Mouse (Mus musculus) midbrain, embryonic 15.5 days (tissue): Measurements from ENCODE around the gene Ddt. TPM values are rescaled to one million over a fixed set of nuclear protein-coding genes. Genes with fewer than 3 reads are reported as not detected.

ENCODE experiments used
- ATAC-seq: fragments of 200-750 bp; cut with Nextera tagmentation; replicated peaks from 2 replicates; pipeline ENCODE4 v1.8.0; 2017; ENCODE audit warnings: moderate TSS enrichment
- H3K27ac ChIP-seq: fragments of 300-500 bp; sonication (generic); 2 replicates; pipeline ENCODE4 v1.5.1; 2015; ENCODE audit warnings: mild to moderate bottlenecking, inconsistent platforms
- H3K27me3 ChIP-seq: fragments of 300-500 bp; sonication (generic); replicated peaks from 2 replicates; pipeline ENCODE4 v1.6.1; 2015; ENCODE audit warnings: inconsistent platforms
- H3K36me3 ChIP-seq: fragments of 300-500 bp; sonication (generic); replicated peaks from 2 replicates; pipeline ENCODE4 v1.6.1; 2015; ENCODE audit warnings: inconsistent platforms
- H3K4me1 ChIP-seq: fragments of 300-500 bp; sonication (generic); 2 replicates; pipeline ENCODE4 v1.6.1; 2015; ENCODE audit warnings: inconsistent platforms
- H3K4me2 ChIP-seq: fragments of 300-500 bp; sonication (generic); 2 replicates; pipeline ENCODE4 v1.6.1; 2015; ENCODE audit warnings: inconsistent platforms, mild to moderate bottlenecking, moderate library complexity
- H3K4me3 ChIP-seq: fragments of 300-500 bp; sonication (generic); 2 replicates; pipeline ENCODE4 v1.5.1; 2015; ENCODE audit warnings: mild to moderate bottlenecking, inconsistent platforms
- H3K9ac ChIP-seq: fragments of 300-500 bp; sonication (generic); 2 replicates; pipeline ENCODE4 v1.6.1; 2015; ENCODE audit warnings: mild to moderate bottlenecking, inconsistent platforms
- H3K9me3 ChIP-seq: fragments of 300-500 bp; sonication (generic); 2 replicates; pipeline ENCODE4 v1.6.1; 2016; ENCODE audit warnings: inconsistent platforms
- WGBS: fragments of 180-500 bp; shearing (Covaris S2); methylation state at CpG from one replicate; pipeline ENCODE4 v1.1.7; 2015; ENCODE audit warnings: mixed read lengths; 5-methylcytosine and 5-hydroxymethylcytosine counted together
- polyA plus RNA-seq: library from polyadenylated mRNA; unstranded; fragments of >200 nt; fragmentation: Nextera tagmentation; extraction: Ambion mirVana; gene quantifications from 2 replicates; pipeline ENCODE4 v1.2.1, GENCODE M21; 2015

Gene Ddt
- polyA plus RNA-seq: 64.7 and 65.8 TPM in 2 replicates

GRCm38 (mm10) chr10:75772795-75773664, at the start of gene Ddt:
Gene Ddt (minus strand): TSS chr10:75773414.
- Histone ChIP-seq H3K36me3 (no peaks in the 10 kb centered on the region), H3K9ac (peak within 1 kb of the TSS; percentile 53), H3K27me3 (peaks cover 2% of the 10 kb centered on the region; the same call in 1 of the 2 replicates), H3K4me1 (peaks cover 8% of the 10 kb centered on the region), H3K9me3 (no peaks in the 10 kb centered on the region), H3K27ac (peak within 1 kb of the TSS; percentile 33; the same call in 1 of the 2 replicates), H3K4me2 (peak within 1 kb of the TSS; percentile 93), H3K4me3 (peak within 1 kb of the TSS; percentile 55)
- peak; percentile 97 for ATAC-seq
- WGBS: under 1% methylated on average over 46 of the region's 47 CpGs

- Histone ChIP-seq H3K36me3 (no peaks in the 10 kb centered on the region), H3K4me2 (no peak within 1 kb of the TSS), H3K4me3 (no peak within 1 kb of the TSS), H3K4me1 (no peaks in the 10 kb centered on the region), H3K27me3 (no peaks in the 10 kb centered on the region), H3K9me3 (no peaks in the 10 kb centered on the region), H3K9ac (no peak within 1 kb of the TSS), H3K27ac (no peak within 1 kb of the TSS)
- no peak for ATAC-seq
- WGBS: 97% methylated on average over 2 of the region's 2 CpGs
Measured at GRCm38 (mm10) chr10:75822443-75822842, 49.2 kb upstream of the Ddt start, which contains the start of gene Gstt4. Gene Gstt4 (minus strand): TSS chr10:75822543.

GRCm38 (mm10) chr10:75819882-75820281, 46.7 kb upstream of the Ddt start:
- Histone ChIP-seq H3K27ac (no peak overlapping the region), H3K27me3 (no peaks in the 10 kb centered on the region), H3K4me3 (no peak overlapping the region), H3K4me2 (no peak overlapping the region), H3K4me1 (no peaks in the 10 kb centered on the region), H3K9me3 (no peaks in the 10 kb centered on the region), H3K9ac (no peak overlapping the region), H3K36me3 (no peaks in the 10 kb centered on the region)
- ATAC-seq: no peak
- WGBS: 90% methylated on average over 5 of the region's 5 CpGs

GRCm38 (mm10) chr10:75818641-75819040, 45.4 kb upstream of the Ddt start:
- no peak for ATAC-seq
- Histone ChIP-seq H3K4me3 (no peak overlapping the region), H3K9ac (no peak overlapping the region), H3K4me1 (no peaks in the 10 kb centered on the region), H3K27ac (no peak overlapping the region), H3K9me3 (no peaks in the 10 kb centered on the region), H3K27me3 (no peaks in the 10 kb centered on the region), H3K36me3 (no peaks in the 10 kb centered on the region), H3K4me2 (no peak overlapping the region)
- 68% methylated on average over 10 of the region's 10 CpGs for WGBS

- Histone ChIP-seq H3K4me1 (no peaks in the 10 kb centered on the region), H3K27ac (no peak overlapping the region), H3K9ac (no peak overlapping the region), H3K9me3 (no peaks in the 10 kb centered on the region), H3K27me3 (no peaks in the 10 kb centered on the region), H3K4me3 (no peak overlapping the region), H3K36me3 (no peaks in the 10 kb centered on the region), H3K4me2 (no peak overlapping the region)
- 75% methylated on average over 2 of the region's 2 CpGs for WGBS
- ATAC-seq: no peak
Measured at GRCm38 (mm10) chr10:75804217-75804616, 31.0 kb upstream of the Ddt start.

GRCm38 (mm10) chr10:75798176-75798696, 25.0 kb upstream of the Ddt start, which contains the start of gene Gstt1:
Gene Gstt1 (minus strand): TSS chr10:75798584.
- Histone ChIP-seq H3K9ac (peak within 1 kb of the TSS; percentile 36), H3K27me3 (no peaks in the 10 kb centered on the region), H3K4me3 (peak within 1 kb of the TSS; percentile 34), H3K4me1 (peaks cover 17% of the 10 kb centered on the region; the same call in 1 of the 2 replicates), H3K9me3 (no peaks in the 10 kb centered on the region), H3K36me3 (no peaks in the 10 kb centered on the region), H3K27ac (peak within 1 kb of the TSS; percentile 11; the same call in 1 of the 2 replicates), H3K4me2 (peak within 1 kb of the TSS; percentile 54)
- 3% methylated on average over 18 of the region's 18 CpGs for WGBS
- ATAC-seq: peak; percentile 33

GRCm38 (mm10) chr10:75797619-75798175, 24.5 kb upstream of the Ddt start:
- Histone ChIP-seq H3K9me3 (no peaks in the 10 kb centered on the region), H3K4me1 (peaks cover 17% of the 10 kb centered on the region; the same call in 1 of the 2 replicates), H3K4me3 (peak overlapping the region; percentile 34), H3K36me3 (no peaks in the 10 kb centered on the region), H3K27me3 (no peaks in the 10 kb centered on the region), H3K9ac (peak overlapping the region; percentile 36), H3K27ac (peak overlapping the region; percentile 11; the same call in 1 of the 2 replicates), H3K4me2 (peak overlapping the region; percentile 54)
- peak; percentile 75 for ATAC-seq
- WGBS: 2% methylated on average over 12 of the region's 12 CpGs

- H3K4me3 ChIP-seq: peak overlapping the region; percentile 34
- H3K9ac ChIP-seq: no peak overlapping the region
- H3K9me3 ChIP-seq: no peaks in the 10 kb centered on the region
- 44% methylated on average over 11 of the region's 11 CpGs for WGBS
- H3K4me1 ChIP-seq: peaks cover 17% of the 10 kb centered on the region; the same call in 1 of the 2 replicates
- no peak overlapping the region for H3K27ac ChIP-seq
- H3K36me3 ChIP-seq: no peaks in the 10 kb centered on the region
- no peak for ATAC-seq
- no peaks in the 10 kb centered on the region for H3K27me3 ChIP-seq
- peak overlapping the region; percentile 54 for H3K4me2 ChIP-seq
Measured at GRCm38 (mm10) chr10:75796731-75797516, 23.7 kb upstream of the Ddt start.

- Histone ChIP-seq H3K9me3 (no peaks in the 10 kb centered on the region), H3K4me3 (no peak overlapping the region), H3K4me2 (no peak overlapping the region), H3K36me3 (no peaks in the 10 kb centered on the region), H3K27me3 (no peaks in the 10 kb centered on the region), H3K27ac (no peak overlapping the region), H3K9ac (no peak overlapping the region), H3K4me1 (peaks cover 17% of the 10 kb centered on the region; the same call in 1 of the 2 replicates)
- ATAC-seq: no peak
- WGBS: 30% methylated on average over 3 of the region's 3 CpGs
Measured at GRCm38 (mm10) chr10:75794880-75795279, 21.7 kb upstream of the Ddt start.

GRCm38 (mm10) chr10:75790773-75791172, 17.6 kb upstream of the Ddt start:
- no peak overlapping the region for H3K27ac ChIP-seq
- no peak overlapping the region for H3K9ac ChIP-seq
- no peaks in the 10 kb centered on the region for H3K4me1 ChIP-seq
- no peaks in the 10 kb centered on the region for H3K27me3 ChIP-seq
- WGBS: 23% methylated on average over 7 of the region's 7 CpGs
- no peaks in the 10 kb centered on the region for H3K36me3 ChIP-seq
- no peak overlapping the region for H3K4me2 ChIP-seq
- no peak overlapping the region for H3K4me3 ChIP-seq
- no peaks in the 10 kb centered on the region for H3K9me3 ChIP-seq
- no peak for ATAC-seq

- Histone ChIP-seq H3K36me3 (no peaks in the 10 kb centered on the region), H3K9me3 (no peaks in the 10 kb centered on the region), H3K4me1 (no peaks in the 10 kb centered on the region), H3K4me3 (no peak overlapping the region), H3K9ac (no peak overlapping the region), H3K27me3 (no peaks in the 10 kb centered on the region), H3K4me2 (no peak overlapping the region), H3K27ac (no peak overlapping the region)
- ATAC-seq: no peak
- WGBS: 90% methylated on average over 5 of the region's 5 CpGs
Measured at GRCm38 (mm10) chr10:75789841-75790240, 16.6 kb upstream of the Ddt start.
